Mouse (Mus musculus) hindbrain, embryonic 16.5 days (tissue): ENCODE measurements at regions not wholly inside any gene's neighbourhood (a gene's known extent, or its start where the extent isn't known, plus 50 kb on each side); places are given as distances from the start of the nearest gene placed in this dataset.

Experiments used
- ATAC-seq: fragments of 200-750 bp; cut with Nextera tagmentation; 2 replicates; pipeline ENCODE4 v1.8.0; 2017; ENCODE audit warnings: moderate TSS enrichment, moderate library complexity
- H3K27ac ChIP-seq: fragments of 300-500 bp; sonication (generic); 2 replicates; pipeline ENCODE4 v1.5.1; 2014; ENCODE audit warnings: low read depth, mild to moderate bottlenecking, control low read depth, low read length, moderate library complexity
- H3K27me3 ChIP-seq: fragments of 300-500 bp; sonication (generic); replicated peaks from 2 replicates; pipeline ENCODE4 v1.6.1; 2014; ENCODE audit warnings: low read length; ENCODE audit not compliant: control insufficient read depth, insufficient read depth
- H3K36me3 ChIP-seq: fragments of 300-500 bp; sonication (generic); 2 replicates; pipeline ENCODE4 v1.6.1; 2014; ENCODE audit warnings: mild to moderate bottlenecking, low read length, moderate library complexity, mixed read lengths; ENCODE audit not compliant: control insufficient read depth, insufficient read depth
- H3K4me1 ChIP-seq: fragments of 300-500 bp; sonication (generic); 2 replicates; pipeline ENCODE4 v1.6.1; 2014; ENCODE audit warnings: low read depth, low read length; ENCODE audit not compliant: control insufficient read depth, insufficient read depth
- H3K4me2 ChIP-seq: fragments of 300-500 bp; sonication (generic); 2 replicates; pipeline ENCODE4 v1.6.1; 2014; ENCODE audit warnings: mild to moderate bottlenecking, low read length, control low read depth, moderate library complexity
- H3K4me3 ChIP-seq: fragments of 300-500 bp; sonication (generic); 2 replicates; pipeline ENCODE4 v1.5.1; 2014; ENCODE audit warnings: mild to moderate bottlenecking, low read length, control low read depth, moderate library complexity
- H3K9ac ChIP-seq: fragments of 300-500 bp; sonication (generic); 2 replicates; pipeline ENCODE4 v1.6.1; 2014; ENCODE audit warnings: low read depth, mild to moderate bottlenecking, control low read depth, low read length, moderate library complexity
- H3K9me3 ChIP-seq: fragments of 300-500 bp; sonication (generic); 2 replicates; pipeline ENCODE4 v1.6.1; 2014; ENCODE audit warnings: mild to moderate bottlenecking, low read length, moderate library complexity; ENCODE audit not compliant: control insufficient read depth
- WGBS: fragments of 180-500 bp; shearing (Covaris S2); extraction: QIAGEN DNeasy Blood & Tissue Kit; methylation state at CpG from one replicate; pipeline ENCODE4 v1.1.7; 2014; 5-methylcytosine and 5-hydroxymethylcytosine counted together

DNA sequence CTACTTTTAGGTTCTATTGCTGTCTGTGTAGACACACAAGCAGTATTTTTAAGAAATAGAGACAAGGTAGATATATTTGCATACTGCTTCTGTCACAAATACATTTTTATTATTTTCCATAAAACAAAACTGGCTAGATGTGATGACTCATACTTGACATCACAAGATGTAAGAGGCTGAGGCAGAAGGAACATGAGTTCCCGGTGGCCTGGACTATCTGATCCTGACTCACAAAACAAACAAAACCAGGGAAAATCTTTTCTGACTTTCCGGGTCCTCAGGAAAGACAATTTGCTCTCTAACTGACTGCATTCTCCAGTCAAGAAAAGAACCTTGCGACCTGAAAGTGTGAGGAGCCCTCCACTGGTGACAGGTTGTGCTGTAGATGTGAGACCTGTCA is 143.3 kb downstream of the Snx10 start:
- no peak for ATAC-seq

DNA sequence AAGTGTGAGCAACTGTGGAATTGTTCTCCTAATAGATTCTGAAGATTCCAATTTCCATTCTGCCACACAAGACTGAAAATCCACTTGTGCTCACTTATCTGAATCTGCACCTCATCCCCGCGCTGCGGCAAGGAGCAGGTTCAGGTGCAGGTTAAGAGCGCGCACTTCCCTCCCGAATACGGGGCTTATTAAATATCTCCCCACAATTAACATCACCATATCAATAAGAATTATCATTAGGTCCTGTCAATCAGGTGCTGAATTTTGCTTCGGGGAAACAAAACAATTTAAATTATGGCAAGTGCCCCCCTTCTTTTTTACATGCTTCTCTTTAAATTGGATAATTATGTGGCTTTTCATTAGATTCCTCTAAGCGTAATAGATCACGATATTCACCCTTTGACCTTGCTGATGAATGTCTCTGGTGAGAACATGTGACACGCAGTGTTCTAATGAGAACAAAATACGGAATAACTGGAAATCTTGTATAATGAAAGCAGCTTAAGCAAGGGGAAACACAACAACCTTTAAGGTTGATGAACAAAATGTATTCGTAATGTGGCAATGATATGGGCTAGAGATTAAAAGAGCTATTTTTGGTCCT is 151.7 kb downstream of the Snx10 start:
- Histone ChIP-seq H3K9ac (no peak overlapping the region), H3K4me1 (no peaks in the 10 kb centered on the region; the same call in 1 of the 2 replicates), H3K27me3 (no peaks in the 10 kb centered on the region), H3K4me2 (no peak overlapping the region), H3K9me3 (no peaks in the 10 kb centered on the region), H3K27ac (no peak overlapping the region; the same call in 1 of the 2 replicates), H3K4me3 (no peak overlapping the region), H3K36me3 (no peaks in the 10 kb centered on the region)
- peak; percentile 64 for ATAC-seq
- WGBS: 48% methylated on average over 13 of the region's 13 CpGs

More for the DNA sequence above, 143.3 kb downstream of the Snx10 start:
- no peak overlapping the region for H3K4me2 ChIP-seq
- no peaks in the 10 kb centered on the region for H3K27me3 ChIP-seq
- 85% methylated on average over 3 of the region's 3 CpGs for WGBS
- peaks cover 8% of the 10 kb centered on the region for H3K9me3 ChIP-seq
- H3K36me3 ChIP-seq: no peaks in the 10 kb centered on the region
- H3K4me1 ChIP-seq: no peaks in the 10 kb centered on the region
- H3K9ac ChIP-seq: no peak overlapping the region
- H3K27ac ChIP-seq: no peak overlapping the region
- no peak overlapping the region for H3K4me3 ChIP-seq

GRCm38 (mm10) chr6:51677162-51677996 is 153.7 kb downstream of the Snx10 start:
- H3K36me3 ChIP-seq: no peaks in the 10 kb centered on the region
- H3K27me3 ChIP-seq: no peaks in the 10 kb centered on the region
- H3K27ac ChIP-seq: no peak overlapping the region
- H3K9me3 ChIP-seq: no peaks in the 10 kb centered on the region
- WGBS: 78% methylated on average over 12 of the region's 12 CpGs
- no peak overlapping the region for H3K4me2 ChIP-seq
- no peak for ATAC-seq
- no peak overlapping the region for H3K9ac ChIP-seq
- H3K4me3 ChIP-seq: no peak overlapping the region
- H3K4me1 ChIP-seq: no peaks in the 10 kb centered on the region; the same call in 1 of the 2 replicates

DNA sequence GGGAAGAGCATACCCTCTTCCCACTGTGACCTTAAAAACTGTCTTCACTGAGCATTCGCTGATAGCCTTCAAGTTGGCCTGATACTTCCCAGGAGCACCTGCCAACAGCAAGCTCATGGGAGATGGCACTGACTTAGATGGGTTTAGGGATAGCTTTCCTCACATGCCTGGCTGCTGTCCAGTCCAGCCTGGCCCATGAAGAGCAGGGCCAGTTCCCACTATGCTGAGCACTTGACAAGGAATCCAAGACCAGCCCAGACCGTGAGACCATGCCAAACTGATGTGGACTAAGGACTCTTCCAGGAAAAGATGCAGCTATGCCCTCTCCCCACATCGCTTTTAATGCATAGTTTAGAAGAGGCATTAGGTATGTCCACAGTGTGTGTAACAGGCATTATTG is 155.0 kb downstream of the Snx10 start:
- 94% methylated on average over 3 of the region's 3 CpGs for WGBS
- Histone ChIP-seq H3K36me3 (no peaks in the 10 kb centered on the region), H3K27me3 (no peaks in the 10 kb centered on the region), H3K9me3 (no peaks in the 10 kb centered on the region), H3K27ac (no peak overlapping the region), H3K4me1 (no peaks in the 10 kb centered on the region; the same call in 1 of the 2 replicates), H3K4me2 (no peak overlapping the region), H3K9ac (no peak overlapping the region), H3K4me3 (no peak overlapping the region)
- no peak for ATAC-seq

GRCm38 (mm10) chr6:51680239-51680857 is 156.6 kb downstream of the Snx10 start:
- Histone ChIP-seq H3K4me3 (no peak overlapping the region), H3K27me3 (no peaks in the 10 kb centered on the region), H3K36me3 (no peaks in the 10 kb centered on the region), H3K4me1 (no peaks in the 10 kb centered on the region; the same call in 1 of the 2 replicates), H3K4me2 (no peak overlapping the region), H3K27ac (no peak overlapping the region), H3K9ac (no peak overlapping the region), H3K9me3 (no peaks in the 10 kb centered on the region)
- WGBS: 71% methylated on average over 10 of the region's 10 CpGs
- ATAC-seq: no peak

DNA sequence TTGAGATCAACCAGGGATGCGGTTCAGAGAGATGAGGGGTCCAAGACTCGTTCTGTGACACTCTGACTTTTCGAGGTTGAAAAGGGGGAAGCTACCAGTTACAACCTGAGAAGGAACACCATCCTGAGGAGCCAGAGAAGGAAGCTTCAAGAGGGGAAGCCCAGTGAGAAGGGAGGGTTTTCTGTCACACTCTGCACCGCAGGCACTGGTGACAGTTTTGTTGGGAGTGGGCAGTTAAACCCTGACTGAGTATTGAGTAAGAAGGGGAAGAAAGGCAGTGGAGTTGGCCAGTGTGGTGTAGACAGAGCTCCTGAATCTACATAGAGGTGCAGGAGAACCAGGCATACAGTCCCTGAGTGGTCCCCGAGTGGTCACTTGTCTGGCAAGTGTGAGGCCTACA is 159.4 kb downstream of the Snx10 start:
- Histone ChIP-seq H3K9ac (no peak overlapping the region), H3K27me3 (no peaks in the 10 kb centered on the region), H3K4me2 (no peak overlapping the region), H3K4me3 (no peak overlapping the region), H3K27ac (no peak overlapping the region), H3K4me1 (no peaks in the 10 kb centered on the region), H3K9me3 (no peaks in the 10 kb centered on the region), H3K36me3 (no peaks in the 10 kb centered on the region)
- 93% methylated on average over 5 of the region's 5 CpGs for WGBS
- ATAC-seq: no peak

- H3K9me3 ChIP-seq: no peaks in the 10 kb centered on the region
- H3K4me2 ChIP-seq: no peak overlapping the region
- H3K36me3 ChIP-seq: no peaks in the 10 kb centered on the region
- ATAC-seq: no peak
- WGBS: 57% methylated on average over 8 of the region's 8 CpGs
- no peaks in the 10 kb centered on the region for H3K4me1 ChIP-seq
- H3K9ac ChIP-seq: no peak overlapping the region
- H3K4me3 ChIP-seq: no peak overlapping the region
- no peaks in the 10 kb centered on the region for H3K27me3 ChIP-seq
- no peak overlapping the region for H3K27ac ChIP-seq
Measured at GRCm38 (mm10) chr6:51685651-51686287, 162.1 kb downstream of the Snx10 start.

DNA sequence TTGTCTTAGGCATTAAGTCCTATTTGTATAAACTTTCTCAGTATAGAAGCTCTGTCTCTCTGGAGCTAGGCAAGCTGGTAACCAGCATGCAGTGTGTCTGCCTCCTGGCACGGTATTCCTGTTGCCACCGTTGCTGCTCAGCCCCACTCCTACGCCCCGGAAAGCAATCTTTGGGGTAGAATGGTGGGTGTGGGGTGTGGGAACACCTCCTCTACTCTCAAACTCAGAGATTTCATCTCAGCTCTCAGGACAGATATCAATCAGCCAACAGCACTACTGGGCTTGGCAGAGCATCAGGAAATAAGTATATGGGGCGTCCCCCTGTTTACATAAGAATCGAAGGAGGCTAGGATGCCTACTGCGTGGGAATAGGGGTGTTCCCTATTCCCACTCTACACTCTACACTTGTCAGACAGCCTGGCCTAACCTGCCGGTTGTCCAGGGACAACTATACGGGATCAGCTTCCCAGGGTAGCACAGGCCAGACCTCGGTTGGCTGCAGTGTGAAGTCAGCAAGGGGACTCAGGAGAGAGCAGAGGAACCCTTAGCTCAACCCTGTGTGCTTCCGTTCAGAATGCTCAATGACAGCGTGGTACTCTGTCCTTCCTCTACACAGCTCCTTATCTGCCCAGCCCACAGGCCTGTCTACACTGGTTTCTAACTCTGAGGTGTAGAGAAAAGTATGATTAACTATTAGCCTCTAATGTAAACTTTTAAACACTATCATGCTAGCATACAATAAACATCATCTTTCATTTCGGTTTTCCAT is 167.3 kb downstream of the Snx10 start:
- WGBS: 86% methylated on average over 13 of the region's 13 CpGs
- Histone ChIP-seq H3K36me3 (no peaks in the 10 kb centered on the region), H3K27me3 (no peaks in the 10 kb centered on the region), H3K4me1 (no peaks in the 10 kb centered on the region), H3K27ac (no peak overlapping the region), H3K9ac (no peak overlapping the region), H3K4me2 (no peak overlapping the region), H3K9me3 (no peaks in the 10 kb centered on the region), H3K4me3 (no peak overlapping the region)
- ATAC-seq: no peak
